Mouse (Mus musculus): ENCODE measurements around the gene Herc2. TPM values are rescaled to one million over a fixed set of nuclear protein-coding genes. Genes with fewer than 3 reads are reported as not detected.

Herc2 gene
- total and polyA plus RNA-seq, 3 experiments, result 14.6 to 41.0 (median 34.8) TPM

DNA sequence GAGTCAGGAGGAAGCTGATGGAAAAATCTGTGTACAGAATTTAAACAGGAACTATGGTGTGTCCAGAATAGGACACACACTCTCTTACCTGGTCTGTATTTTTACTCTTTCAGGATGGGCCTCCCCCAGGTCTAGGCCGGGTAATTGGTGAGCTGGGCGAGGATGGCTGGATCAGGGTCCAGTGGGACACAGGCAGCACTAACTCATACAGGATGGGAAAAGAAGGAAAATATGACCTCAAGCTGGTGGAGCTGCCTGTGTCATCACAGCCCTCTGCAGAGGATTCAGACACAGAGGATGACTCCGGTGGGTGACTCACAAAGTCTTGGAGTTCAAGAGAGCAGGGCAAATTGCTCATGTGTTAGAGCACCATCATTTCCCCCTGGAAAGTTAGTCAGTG lies 96.4 kb downstream of the Herc2 start:
- no peaks in the 10 kb centered on the region for H3K79me2 ChIP-seq (replicated peaks; ENCODE audit: control insufficient read depth, insufficient read depth, low read length)
- no peak overlapping the region for H3K4me3 ChIP-seq
- no peaks in the 10 kb centered on the region for H3K27me3 ChIP-seq (ENCODE audit: control insufficient read depth, insufficient read depth, low read length)
- intact Hi-C loops (cut with DNase I), result no loop called here
- no peaks in the 10 kb centered on the region; the same call in 1 of the 2 replicates for H3K36me3 ChIP-seq (ENCODE audit: control insufficient read depth, insufficient read depth, low read length)
- no peak for DNase-seq
- 85% methylated on average over 3 of the region's 3 CpGs for WGBS
- TF ChIP-seq EP300 (IDR thresholded peaks at IDR 0.05; ENCODE audit: insufficient read depth, low read depth, low read length) (no peak), CTCF (IDR thresholded peaks at IDR 0.05) (no peak), POLR2A (IDR thresholded peaks at IDR 0.05; ENCODE audit: insufficient read depth, low read depth, low read length) (no peak)
- no peaks in the 10 kb centered on the region for H3K4me1 ChIP-seq (ENCODE audit: control insufficient read depth, insufficient read depth, low read length)
- H3K9ac ChIP-seq (ENCODE audit: low read depth, low read length), result no peak overlapping the region
- no peak overlapping the region for H3K27ac ChIP-seq

DNA sequence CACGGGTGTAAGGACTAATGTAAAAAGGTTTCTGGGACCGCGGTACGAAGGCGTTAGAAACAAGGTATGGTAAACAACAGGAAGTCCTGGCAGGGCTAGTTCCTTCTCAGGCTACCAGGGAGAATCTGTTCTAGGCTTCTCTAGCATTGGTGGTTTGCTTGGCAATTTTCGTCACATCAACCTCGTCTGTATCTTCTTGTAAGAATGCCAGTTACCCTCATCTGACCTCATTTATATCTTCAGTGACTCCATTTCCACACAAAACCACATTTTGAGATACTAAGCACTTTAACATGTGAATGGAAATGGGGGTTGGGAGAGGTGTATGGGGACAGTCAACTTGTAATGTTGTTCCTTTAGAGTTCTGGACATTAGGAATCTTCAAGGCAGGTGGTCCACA lies 98.9 kb downstream of the Herc2 start:
- no peak for DNase-seq
- intact Hi-C loops (cut with DNase I), result no loop called here
- H3K9ac ChIP-seq (ENCODE audit: low read depth, low read length), result no peak overlapping the region
- H3K4me3 ChIP-seq, result no peak overlapping the region
- no peaks in the 10 kb centered on the region for H3K27me3 ChIP-seq (ENCODE audit: control insufficient read depth, insufficient read depth, low read length)
- WGBS, result 85% methylated on average over 7 of the region's 7 CpGs
- H3K36me3 ChIP-seq (ENCODE audit: control insufficient read depth, insufficient read depth, low read length), result no peaks in the 10 kb centered on the region; the same call in 1 of the 2 replicates
- no peaks in the 10 kb centered on the region for H3K4me1 ChIP-seq (ENCODE audit: control insufficient read depth, insufficient read depth, low read length)
- no peaks in the 10 kb centered on the region for H3K79me2 ChIP-seq (replicated peaks; ENCODE audit: control insufficient read depth, insufficient read depth, low read length)
- no peak overlapping the region for H3K27ac ChIP-seq
- no peak for TF ChIP-seq EP300 (IDR thresholded peaks at IDR 0.05; ENCODE audit: insufficient read depth, low read depth, low read length)
- no peak for TF ChIP-seq POLR2A (IDR thresholded peaks at IDR 0.05; ENCODE audit: insufficient read depth, low read depth, low read length)
- TF ChIP-seq CTCF (IDR thresholded peaks at IDR 0.05), result no peak

DNA sequence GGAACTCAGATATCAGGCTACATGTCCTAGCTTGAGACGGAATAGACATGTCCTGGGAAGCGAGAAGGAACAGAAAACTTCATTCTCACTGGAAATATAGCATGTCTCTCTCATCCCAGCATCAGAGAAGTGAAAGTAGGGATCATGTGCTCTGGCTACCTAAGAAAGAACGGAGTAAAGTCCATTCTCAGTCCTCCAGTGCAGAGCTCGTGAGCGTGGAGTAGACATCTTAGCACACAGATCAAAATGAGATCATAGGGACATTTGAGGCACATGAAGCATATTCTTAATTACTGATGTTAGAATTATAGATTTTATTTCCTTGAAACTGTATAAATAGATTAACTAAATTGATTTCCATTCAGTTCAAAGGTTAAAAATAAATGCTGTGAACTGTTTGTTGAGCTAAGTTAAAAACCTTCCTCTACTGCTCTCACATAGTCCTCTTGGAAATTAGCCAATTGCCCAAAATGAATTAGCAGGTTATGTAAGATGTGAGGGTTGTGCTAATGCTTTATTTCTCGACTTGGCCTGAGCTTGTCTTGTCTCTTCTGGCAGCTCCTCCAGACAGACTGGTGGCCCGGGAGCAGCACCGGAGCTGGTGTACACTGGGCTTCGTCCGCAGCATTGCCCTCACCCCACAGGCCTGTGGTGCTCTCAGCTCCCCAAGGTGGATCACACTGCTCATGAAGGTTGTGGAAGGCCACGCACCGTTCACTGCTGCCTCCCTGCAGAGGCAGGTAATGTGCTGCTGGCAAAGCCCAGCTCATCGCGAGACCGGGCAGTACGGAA lies 102.1 kb downstream of the Herc2 start:
- TF ChIP-seq EP300 (IDR thresholded peaks at IDR 0.05; ENCODE audit: insufficient read depth, low read depth, low read length), result no peak
- Histone ChIP-seq H3K27me3 (ENCODE audit: control insufficient read depth, insufficient read depth, low read length) (no peaks in the 10 kb centered on the region), H3K4me3 (no peak overlapping the region), H3K36me3 (ENCODE audit: control insufficient read depth, insufficient read depth, low read length) (no peaks in the 10 kb centered on the region; the same call in 1 of the 2 replicates), H3K9ac (ENCODE audit: low read depth, low read length) (no peak overlapping the region), H3K79me2 (replicated peaks; ENCODE audit: control insufficient read depth, insufficient read depth, low read length) (no peaks in the 10 kb centered on the region), H3K4me1 (ENCODE audit: control insufficient read depth, insufficient read depth, low read length) (no peaks in the 10 kb centered on the region), H3K27ac (no peak overlapping the region)
- intact Hi-C loops (cut with DNase I), result no loop called here
- DNase-seq, result no peak
- WGBS, result 90% methylated on average over 16 of the region's 16 CpGs

DNA sequence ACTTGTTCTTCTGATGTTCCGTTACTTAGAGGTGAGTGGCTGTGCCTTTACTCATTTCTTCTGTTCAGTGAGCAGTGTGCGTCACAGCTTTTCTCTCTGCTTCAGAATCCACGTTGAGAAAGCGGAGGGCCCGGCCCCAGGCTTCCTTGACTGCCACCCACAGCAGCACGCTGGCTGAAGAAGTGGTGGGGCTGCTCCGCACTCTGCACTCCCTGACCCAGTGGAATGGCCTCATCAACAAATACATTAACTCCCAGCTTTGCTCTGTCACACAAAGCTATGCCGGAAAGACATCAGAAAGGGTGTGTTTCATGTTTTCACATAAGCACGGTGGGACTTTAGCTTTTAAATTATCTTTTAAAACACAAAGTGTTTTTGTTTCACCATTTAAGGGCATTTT lies 103.2 kb downstream of the Herc2 start:
- 94% methylated on average over 9 of the region's 9 CpGs for WGBS
- intact Hi-C loops (cut with DNase I), result no loop called here
- no peak overlapping the region for H3K27ac ChIP-seq
- H3K9ac ChIP-seq (ENCODE audit: low read depth, low read length), result no peak overlapping the region
- H3K36me3 ChIP-seq (ENCODE audit: control insufficient read depth, insufficient read depth, low read length), result peaks cover 3% of the 10 kb centered on the region
- no peak for DNase-seq
- H3K4me3 ChIP-seq, result no peak overlapping the region
- H3K27me3 ChIP-seq (ENCODE audit: control insufficient read depth, insufficient read depth, low read length), result no peaks in the 10 kb centered on the region
- H3K4me1 ChIP-seq (ENCODE audit: control insufficient read depth, insufficient read depth, low read length), result no peaks in the 10 kb centered on the region
- no peaks in the 10 kb centered on the region for H3K79me2 ChIP-seq (replicated peaks; ENCODE audit: control insufficient read depth, insufficient read depth, low read length)
- TF ChIP-seq EP300 (IDR thresholded peaks at IDR 0.05; ENCODE audit: insufficient read depth, low read depth, low read length), result no peak
- TF ChIP-seq CTCF (IDR thresholded peaks at IDR 0.05), result no peak
- TF ChIP-seq POLR2A (IDR thresholded peaks at IDR 0.05; ENCODE audit: insufficient read depth, low read depth, low read length), result no peak

DNA sequence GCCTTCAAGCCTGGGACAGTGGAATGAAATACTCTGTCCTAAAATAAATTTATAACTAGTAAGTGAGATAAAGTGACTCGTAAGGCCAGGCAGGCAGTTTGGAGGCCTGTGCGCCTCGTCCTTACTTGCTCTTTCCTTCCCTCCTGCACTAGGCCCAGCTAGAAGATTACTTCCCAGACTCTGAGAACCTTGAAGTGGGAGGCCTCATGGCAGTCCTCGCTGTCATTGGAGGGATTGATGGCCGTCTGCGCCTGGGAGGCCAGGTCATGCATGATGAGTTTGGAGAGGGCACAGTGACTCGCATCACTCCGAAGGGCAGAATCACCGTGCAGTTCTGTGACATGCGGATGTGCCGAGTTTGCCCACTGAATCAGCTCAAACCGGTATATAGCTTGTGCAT lies 103.6 kb downstream of the Herc2 start:
- intact Hi-C loops (cut with DNase I), result no loop called here
- TF ChIP-seq POLR2A (IDR thresholded peaks at IDR 0.05; ENCODE audit: insufficient read depth, low read depth, low read length), result no peak
- TF ChIP-seq CTCF (IDR thresholded peaks at IDR 0.05), result no peak
- no peak for TF ChIP-seq EP300 (IDR thresholded peaks at IDR 0.05; ENCODE audit: insufficient read depth, low read depth, low read length)
- no peaks in the 10 kb centered on the region for H3K79me2 ChIP-seq (replicated peaks; ENCODE audit: control insufficient read depth, insufficient read depth, low read length)
- WGBS, result 91% methylated on average over 12 of the region's 12 CpGs
- H3K36me3 ChIP-seq (ENCODE audit: control insufficient read depth, insufficient read depth, low read length), result peaks cover 3% of the 10 kb centered on the region
- H3K9ac ChIP-seq (ENCODE audit: low read depth, low read length), result no peak overlapping the region
- no peaks in the 10 kb centered on the region for H3K4me1 ChIP-seq (ENCODE audit: control insufficient read depth, insufficient read depth, low read length)
- H3K27ac ChIP-seq, result no peak overlapping the region
- no peaks in the 10 kb centered on the region for H3K27me3 ChIP-seq (ENCODE audit: control insufficient read depth, insufficient read depth, low read length)
- DNase-seq, result no peak
- no peak overlapping the region for H3K4me3 ChIP-seq

DNA sequence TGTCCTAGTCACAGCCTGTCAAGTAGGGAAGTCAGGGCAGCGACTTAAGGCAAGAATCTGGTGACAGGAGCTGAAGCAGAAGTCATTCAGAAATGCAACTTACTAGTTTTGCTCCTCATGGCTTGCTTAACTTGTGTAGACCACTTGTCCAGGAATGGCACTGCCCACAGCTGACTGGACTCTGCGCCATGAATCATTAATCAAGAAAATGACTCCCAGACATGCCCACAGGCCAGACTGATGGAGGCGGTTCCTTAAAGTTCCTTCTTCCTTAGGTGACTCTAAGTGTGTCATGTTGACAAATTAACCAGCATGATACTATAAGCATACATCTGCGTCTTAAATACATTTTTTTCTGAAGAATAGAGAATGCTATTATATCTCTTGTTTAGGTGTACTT lies 113.3 kb downstream of the Herc2 start:
- Histone ChIP-seq H3K4me1 (ENCODE audit: control insufficient read depth, insufficient read depth, low read length) (no peaks in the 10 kb centered on the region), H3K9ac (ENCODE audit: low read depth, low read length) (no peak overlapping the region), H3K36me3 (ENCODE audit: control insufficient read depth, insufficient read depth, low read length) (peaks cover 3% of the 10 kb centered on the region; the same call in 1 of the 2 replicates), H3K27me3 (ENCODE audit: control insufficient read depth, insufficient read depth, low read length) (no peaks in the 10 kb centered on the region), H3K79me2 (replicated peaks; ENCODE audit: control insufficient read depth, insufficient read depth, low read length) (no peaks in the 10 kb centered on the region), H3K4me3 (no peak overlapping the region), H3K27ac (no peak overlapping the region)
- DNase-seq, result no peak
- 93% methylated on average over 4 of the region's 4 CpGs for WGBS
- intact Hi-C loops (cut with DNase I), result no loop called here
- TF ChIP-seq EP300 (IDR thresholded peaks at IDR 0.05; ENCODE audit: insufficient read depth, low read depth, low read length) (no peak), CTCF (IDR thresholded peaks at IDR 0.05) (no peak), POLR2A (IDR thresholded peaks at IDR 0.05; ENCODE audit: insufficient read depth, low read depth, low read length) (no peak)

Measured in heart, adult 2 months (tissue).